Mouse (Mus musculus) spleen, adult 2 months (tissue): ENCODE measurements around the gene Ormdl3.

ENCODE experiments used
- CTCF ChIP-seq: fragments of 200-500 bp; IDR thresholded peaks from 2 replicates; pipeline ENCODE4 v1.5.1; 2011; ENCODE audit warnings: mild to moderate bottlenecking, inconsistent platforms; ENCODE audit not compliant: insufficient read depth, insufficient read length, insufficient replicate concordance; ENCODE audit errors: extremely low read depth
- POLR2A ChIP-seq: fragments of 200-500 bp; IDR thresholded peaks from 2 replicates; pipeline ENCODE4 v1.6.1; 2011; ENCODE audit warnings: low read depth, low read length, inconsistent platforms

DNA sequence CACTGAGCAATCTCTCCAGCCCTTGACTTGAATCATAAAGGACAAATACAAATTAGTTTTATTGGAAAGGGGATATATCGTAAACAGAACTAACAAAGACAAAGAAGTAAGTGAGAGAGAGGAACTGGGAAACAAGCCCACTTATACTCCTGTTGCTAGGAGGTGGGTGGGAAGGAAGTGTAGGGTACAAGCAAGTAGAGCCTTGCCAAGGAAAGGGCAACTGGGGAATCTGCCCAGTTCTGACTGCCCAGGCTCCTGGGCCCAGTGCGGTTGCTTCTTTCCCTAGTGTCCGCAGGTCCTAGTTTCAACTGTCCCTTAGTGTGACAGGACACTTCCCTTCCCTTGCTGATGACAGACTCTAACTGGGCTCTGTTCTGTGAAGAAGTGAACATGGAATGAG lies 41.5 kb upstream of the Ormdl3 start:
- TF ChIP-seq POLR2A, result no peak
- TF ChIP-seq CTCF, result no peak
